Mouse (Mus musculus) frontal cortex, adult 2 months (tissue): ENCODE results near the gene 3100002H09Rik. TPM values are rescaled to one million over a fixed set of nuclear protein-coding genes. Genes with fewer than 3 reads are reported as not detected.

Experiments
- DNase-seq, 2 experiments: peaks; one replicate each; pipeline ENCODE4 v3.0.0; 2022; ENCODE audit warnings: low spot score in 1 of 2; ENCODE audit errors: extremely low spot score in 1 of 2
- polyA plus RNA-seq: library from polyadenylated mRNA; depleted of rRNA; stranded (reverse); fragments of >200 nt; gene quantifications from 2 replicates; pipeline ENCODE4 v1.2.3, GENCODE M21; 2012

The 3100002H09Rik gene
- polyA plus RNA-seq, 1 experiment, result 0.14 TPM

DNA sequence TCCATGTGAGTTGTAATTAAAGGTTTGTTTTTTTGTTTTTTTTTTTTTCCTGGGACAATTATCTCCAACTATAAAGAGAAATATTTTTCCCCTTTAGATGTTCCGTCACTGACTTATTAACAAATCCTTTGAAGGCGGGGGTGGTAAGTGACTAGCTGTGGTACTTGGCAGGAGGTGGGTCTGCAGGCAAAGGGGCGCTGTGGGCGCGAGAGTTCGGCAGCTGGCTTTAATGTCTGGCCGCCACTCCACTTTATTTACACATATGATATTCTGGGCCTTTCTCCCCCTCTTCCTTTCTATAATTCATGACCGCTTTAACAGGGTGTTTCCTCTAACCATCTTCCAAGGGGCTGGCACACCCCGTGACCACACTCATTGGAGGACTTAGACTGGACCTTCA lies 5.4 kb upstream of the 3100002H09Rik start:
- DNase-seq, result no peak

DNA sequence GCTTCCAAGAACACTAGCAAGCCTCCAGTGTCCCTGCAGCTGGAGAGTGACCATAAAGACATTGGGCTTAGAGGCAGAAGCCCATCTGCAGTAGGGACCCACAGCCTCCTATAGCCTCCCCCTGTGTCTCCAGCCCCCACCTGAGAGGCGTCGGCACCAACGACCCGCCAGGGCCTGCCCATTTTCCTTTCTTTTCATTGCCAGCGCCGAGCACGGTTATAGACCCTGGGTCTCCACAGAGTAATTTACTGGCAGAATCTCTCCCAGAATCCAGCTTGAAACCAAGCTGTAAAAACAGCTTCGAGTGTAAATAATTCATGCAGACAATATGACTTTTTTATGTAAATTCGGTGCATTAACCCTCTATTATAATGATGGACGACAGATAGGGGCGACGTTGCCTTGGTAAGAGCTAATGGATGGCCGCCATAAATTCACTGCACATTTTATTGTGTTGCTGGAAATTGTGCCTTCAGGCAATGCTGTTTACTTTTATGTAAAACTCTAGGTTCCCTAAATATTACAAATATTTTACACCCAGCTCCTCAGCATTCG lies 4.9 kb upstream of the 3100002H09Rik start:
- no peak for DNase-seq

DNA sequence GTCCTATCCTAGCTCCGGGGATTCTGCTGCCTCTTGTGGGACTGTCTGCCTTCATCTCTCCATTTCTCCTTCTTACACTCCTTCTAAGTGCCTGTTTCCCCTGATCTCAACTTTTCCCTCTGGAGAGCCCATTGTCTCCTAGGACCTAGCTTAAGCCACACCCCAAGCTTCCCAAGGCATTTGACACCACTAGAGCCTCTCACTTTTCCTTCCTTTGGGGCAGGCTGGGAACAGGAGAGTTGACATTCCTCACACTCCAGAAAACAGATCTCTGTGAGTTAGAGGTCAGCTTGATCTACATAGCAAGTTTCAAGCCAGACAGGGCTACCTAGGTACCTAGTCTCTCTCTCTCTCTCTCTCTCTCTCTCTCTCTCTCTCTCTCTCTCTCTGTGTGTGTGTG lies 3.6 kb upstream of the 3100002H09Rik start:
- DNase-seq, result no peak

DNA sequence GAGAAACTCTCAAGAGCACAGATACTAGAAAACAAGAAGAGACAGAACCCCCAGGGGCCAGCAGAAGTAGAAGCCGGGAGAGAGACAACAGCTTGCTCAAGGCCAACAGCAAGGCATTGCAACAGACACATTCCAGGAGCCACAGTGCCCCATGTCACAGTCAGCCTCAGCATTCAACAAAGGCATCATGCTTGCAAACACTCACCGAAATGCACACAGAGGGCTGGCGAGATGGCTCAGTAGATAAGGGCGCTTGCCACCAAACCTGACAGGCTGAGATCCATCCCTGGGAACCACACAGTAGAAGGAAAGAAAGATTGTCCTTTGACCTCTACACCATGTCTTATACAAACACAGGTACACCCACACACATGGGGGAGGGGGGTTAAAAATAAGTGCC lies 1.2 kb upstream of the 3100002H09Rik start:
- no peak for DNase-seq

GRCm38 (mm10) chr4:124610066-124610465 lies 537 bp downstream of the 3100002H09Rik start:
- DNase-seq, result no peak

GRCm38 (mm10) chr4:124607166-124607565 lies 3.4 kb downstream of the 3100002H09Rik start:
- DNase-seq, result peak in 1 of 2 experiments; percentile 64

DNA sequence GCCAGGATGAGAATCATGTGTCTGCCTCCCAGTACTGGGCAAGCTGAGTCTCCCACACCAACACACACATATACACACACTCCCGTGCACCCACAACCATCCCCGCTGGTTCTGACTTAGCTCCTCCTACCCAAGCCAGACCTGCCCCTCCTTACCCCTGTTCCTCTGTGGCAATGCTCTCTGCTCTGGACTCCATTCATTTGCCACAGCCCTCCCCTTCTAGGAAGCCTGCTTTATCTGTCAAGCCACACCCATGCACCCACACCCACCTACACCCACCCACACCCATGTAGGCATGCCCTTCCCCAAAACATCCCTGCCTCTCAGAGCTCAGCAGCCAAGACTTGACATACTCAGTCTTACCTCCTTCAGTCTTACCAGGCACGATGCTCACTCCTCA lies 4.4 kb downstream of the 3100002H09Rik start:
- DNase-seq, result no peak

GRCm38 (mm10) chr4:124605255-124605654 lies 5.3 kb downstream of the 3100002H09Rik start:
- DNase-seq, result no peak

- DNase-seq, result no peak
These were observed 6.9 kb downstream of the 3100002H09Rik start for GRCm38 (mm10) chr4:124603712-124604111.

DNA sequence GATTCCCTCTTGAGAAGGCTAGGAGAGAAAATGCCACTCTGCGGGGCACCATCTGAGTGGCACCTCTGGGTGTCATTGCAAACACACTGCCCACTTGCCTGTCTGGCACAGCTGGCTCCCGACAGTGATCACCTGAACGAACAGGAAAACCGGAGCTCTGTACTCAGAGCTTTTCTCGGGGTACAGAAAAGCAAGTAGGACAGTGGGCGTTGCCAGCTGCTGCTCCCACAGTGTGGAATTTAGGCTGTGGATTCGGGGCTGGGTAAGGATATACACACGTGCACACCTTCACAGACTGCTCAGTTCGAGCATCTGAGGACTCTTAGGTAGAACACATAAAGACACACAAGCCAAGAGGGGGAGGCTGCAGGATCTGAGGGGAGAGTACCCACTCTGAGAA lies 14.7 kb downstream of the 3100002H09Rik start:
- DNase-seq, result peak in 1 of 2 experiments; percentile 44

GRCm38 (mm10) chr4:124594933-124595332 lies 15.7 kb downstream of the 3100002H09Rik start:
- peak; percentile 87 to 94 for DNase-seq

- no peak for DNase-seq
These were observed 16.9 kb downstream of the 3100002H09Rik start for GRCm38 (mm10) chr4:124593691-124594090.

GRCm38 (mm10) chr4:124593210-124593609 lies 17.4 kb downstream of the 3100002H09Rik start:
- no peak for DNase-seq

DNA sequence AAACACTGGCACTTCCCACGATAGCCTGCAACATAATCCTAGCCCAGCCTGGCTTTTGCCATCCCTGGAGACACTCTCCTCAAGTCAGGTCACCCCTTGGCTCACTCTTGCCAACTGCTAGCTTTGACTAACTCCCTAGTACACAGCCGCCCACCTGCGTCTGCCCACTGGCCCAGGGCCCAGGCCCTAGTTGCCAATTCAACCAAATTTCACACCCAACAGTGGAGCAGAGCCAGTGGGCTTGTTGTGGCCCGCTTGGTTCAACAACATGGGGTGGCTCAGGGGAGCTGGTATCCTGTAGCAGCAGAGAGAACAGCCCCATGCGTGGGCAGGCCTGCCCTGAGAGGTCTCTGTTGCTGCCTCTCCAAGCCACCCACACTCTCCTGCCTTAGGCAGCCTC lies 18.4 kb downstream of the 3100002H09Rik start:
- DNase-seq, result no peak

DNA sequence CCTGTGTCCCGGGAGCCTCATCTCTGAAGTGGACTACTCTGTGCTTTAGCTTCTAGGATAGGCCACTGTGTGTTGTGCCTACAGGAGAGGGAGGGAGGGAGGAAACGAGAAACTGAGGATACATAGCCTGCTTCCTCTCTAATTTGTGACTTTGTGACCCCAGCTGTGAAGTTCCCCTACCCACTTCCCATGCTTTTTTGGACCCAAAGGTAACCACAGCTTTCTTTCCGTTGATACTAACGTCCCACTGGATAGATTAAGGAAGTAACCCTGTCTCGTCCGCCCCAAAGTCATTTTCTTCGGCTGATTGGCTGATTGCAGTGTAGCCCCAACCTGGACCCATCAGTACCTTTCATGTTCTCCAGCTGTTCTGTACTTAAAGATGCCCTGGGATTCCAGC lies 29.9 kb downstream of the 3100002H09Rik start:
- no peak for DNase-seq

DNA sequence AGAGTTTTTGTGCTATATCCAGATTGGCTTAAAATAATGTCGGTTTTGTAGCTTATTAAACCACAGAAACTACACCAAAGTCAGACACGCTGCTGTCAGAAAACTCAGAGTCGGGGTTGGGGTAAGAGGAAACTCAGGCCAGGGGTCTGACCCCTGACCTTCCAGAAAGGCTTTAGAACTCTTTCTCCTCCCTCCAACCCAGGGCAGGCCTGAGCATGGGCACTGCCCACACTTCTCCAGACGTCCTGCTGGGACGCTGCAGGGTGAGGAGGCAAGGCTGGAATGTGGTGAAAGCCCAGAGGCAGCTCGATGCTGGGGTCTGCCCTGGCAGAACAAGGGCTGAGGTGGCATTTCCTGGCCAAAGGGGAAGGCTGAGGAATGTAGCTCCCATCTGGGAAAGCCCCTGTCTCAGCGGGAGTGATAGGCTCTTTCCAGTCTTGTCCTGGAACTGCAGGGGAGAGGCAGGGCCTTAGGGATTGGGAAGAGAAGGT lies 34.6 kb downstream of the 3100002H09Rik start:
- no peak for DNase-seq

- peak; percentile 73 to 76 for DNase-seq
These were observed 35.2 kb downstream of the 3100002H09Rik start for GRCm38 (mm10) chr4:124575269-124575954.

DNA sequence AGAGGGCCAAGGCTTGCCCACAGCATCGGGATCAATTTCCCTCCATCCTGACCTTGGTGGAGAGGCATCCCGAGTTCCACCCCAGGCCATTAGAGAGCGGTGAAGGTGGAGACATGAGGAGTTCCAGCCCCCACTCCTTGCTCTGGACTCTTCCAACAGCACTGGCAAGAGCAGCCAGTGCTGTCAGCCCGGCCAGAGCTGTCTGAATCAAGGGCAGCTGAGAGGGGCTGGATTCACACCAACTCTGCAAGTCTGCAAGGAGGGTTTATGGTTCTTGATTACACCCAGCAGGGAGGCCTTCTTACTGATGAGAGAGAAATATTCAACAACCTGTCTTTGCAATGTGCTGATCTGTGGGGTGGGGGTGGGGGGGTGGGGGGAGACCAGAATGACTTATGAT lies 37.0 kb downstream of the 3100002H09Rik start:
- no peak for DNase-seq

- DNase-seq, result no peak
These were observed 39.6 kb downstream of the 3100002H09Rik start for GRCm38 (mm10) chr4:124570977-124571376.

- no peak for DNase-seq
These were observed 40.9 kb downstream of the 3100002H09Rik start for GRCm38 (mm10) chr4:124569661-124570060.

DNA sequence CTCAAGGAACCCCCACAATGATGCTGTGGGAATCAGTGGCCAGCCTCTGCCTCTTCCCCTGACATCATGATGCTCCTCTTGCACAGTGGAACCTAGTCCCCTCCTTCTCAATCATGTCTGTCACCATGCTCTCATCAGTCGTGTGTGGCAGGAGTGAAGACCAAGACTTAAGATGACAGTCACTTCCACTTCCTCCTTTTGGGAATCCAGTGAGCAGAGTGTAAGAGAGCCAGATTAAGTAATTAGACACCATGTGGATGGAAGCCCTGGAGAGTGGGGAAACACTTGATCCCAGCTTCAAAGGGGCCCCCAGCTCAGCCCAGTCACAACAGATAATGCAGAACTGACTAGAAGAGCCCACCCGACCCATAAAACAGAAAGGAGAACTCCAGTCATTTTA lies 47.2 kb downstream of the 3100002H09Rik start:
- DNase-seq, result no peak

DNA sequence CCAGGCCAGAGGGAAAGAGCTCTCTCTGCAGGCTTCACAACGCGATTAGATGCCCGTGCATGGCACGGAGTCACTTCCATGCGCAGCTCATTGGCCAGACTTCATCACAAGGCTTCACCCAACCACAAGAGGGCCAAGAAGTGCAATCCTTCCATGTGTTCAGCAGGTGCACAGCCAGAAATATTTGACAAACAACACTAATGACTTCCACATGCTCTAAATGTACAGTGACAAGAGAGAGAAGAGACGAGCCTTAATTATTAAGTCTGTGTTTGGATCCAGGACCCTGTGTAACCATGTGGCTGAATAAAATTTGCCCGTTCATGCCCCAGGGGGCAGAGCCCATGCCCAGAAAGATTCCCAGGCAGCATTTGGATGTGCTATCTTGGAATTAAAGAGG lies 47.9 kb downstream of the 3100002H09Rik start:
- DNase-seq, result no peak
